Mouse (Mus musculus) thymus, postnatal 25 days (tissue): ENCODE measurements around the gene Pcbp2.

Source experiments
- DNase-seq: peaks from one replicate; pipeline ENCODE4 v3.0.0; 2022

Pcbp2 gene

DNA sequence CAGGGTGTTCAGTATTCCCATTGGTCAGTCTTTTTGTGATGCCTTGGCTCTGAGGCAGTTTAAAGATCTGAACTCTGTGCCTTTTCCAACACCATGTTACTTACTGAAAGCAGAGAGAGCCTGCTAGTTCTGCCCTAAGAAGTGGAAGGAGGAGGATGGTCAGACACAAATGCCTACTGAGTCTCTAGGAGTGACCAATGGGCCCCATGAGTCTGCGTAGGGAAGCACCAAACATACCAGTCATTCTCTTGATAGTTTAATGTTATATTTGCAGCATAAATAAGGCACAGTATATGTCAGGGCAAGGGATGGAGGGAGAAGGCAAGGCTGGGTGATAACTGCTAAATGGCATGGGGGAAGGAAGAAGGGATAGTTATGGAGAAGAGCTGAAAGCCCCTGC lies 58.1 kb downstream of the Pcbp2 start:
- DNase-seq = no peak

GRCm38 (mm10) chr15:102530566-102530965 lies 60.2 kb downstream of the Pcbp2 start:
- no peak for DNase-seq

DNA sequence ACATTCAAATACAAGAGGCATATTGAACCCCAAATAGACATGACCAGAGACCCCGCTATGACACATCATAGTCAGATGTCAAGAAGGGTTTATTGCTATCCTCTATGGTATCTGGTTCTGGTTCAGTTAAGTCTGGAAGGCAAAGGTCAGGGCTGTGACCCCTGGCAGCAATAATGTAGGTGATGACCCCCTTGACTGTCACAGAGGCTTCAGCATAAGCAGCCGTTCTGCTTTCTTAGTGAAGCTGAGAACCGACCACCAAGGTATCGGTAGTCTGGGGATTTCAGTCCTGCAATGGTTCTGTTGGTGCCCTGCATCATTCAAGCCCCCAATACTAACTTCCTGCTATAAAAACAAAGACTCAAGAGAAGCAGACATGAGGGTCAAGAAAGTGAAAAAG lies 61.2 kb downstream of the Pcbp2 start:
- no peak for DNase-seq

DNA sequence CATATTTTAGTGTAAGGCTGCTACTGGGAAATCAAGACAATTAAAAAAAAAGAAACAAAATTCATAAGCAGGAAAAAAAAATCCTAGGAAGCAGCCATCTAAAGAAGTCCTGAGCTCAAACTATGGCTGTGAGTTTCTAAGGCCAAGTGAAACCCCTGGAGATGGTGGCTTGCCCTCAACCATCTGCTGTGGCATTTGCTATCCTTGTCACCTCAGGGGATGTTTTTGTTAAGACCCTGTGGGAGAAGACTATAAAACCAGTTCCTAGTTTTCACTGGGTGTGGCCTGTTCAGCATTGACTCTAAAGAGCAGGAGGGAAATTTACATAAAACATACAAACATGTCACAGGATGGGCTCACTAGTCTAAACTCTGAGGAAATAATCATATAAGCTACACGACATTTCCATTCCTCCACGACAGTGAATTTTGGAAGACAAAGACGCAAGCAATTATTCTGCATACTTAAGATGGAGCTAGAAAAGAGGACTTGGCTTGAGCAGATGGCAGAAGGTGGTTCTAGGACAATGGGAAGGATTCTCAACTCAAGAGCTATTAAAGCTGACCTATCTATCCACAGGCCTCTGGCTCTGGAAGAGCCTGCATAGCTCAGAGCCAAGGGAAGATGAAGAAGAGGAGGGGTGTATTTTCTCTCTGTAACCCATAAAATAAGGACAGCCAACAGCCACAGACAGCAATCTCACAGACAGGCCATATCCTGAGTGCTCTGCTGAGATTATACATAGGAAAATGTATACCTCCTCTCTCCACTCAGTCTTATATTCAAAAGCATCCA lies 62.0 kb downstream of the Pcbp2 start:
- no peak for DNase-seq

- DNase-seq = no peak
Measured at GRCm38 (mm10) chr15:102533926-102534325, 63.6 kb downstream of the Pcbp2 start.

DNA sequence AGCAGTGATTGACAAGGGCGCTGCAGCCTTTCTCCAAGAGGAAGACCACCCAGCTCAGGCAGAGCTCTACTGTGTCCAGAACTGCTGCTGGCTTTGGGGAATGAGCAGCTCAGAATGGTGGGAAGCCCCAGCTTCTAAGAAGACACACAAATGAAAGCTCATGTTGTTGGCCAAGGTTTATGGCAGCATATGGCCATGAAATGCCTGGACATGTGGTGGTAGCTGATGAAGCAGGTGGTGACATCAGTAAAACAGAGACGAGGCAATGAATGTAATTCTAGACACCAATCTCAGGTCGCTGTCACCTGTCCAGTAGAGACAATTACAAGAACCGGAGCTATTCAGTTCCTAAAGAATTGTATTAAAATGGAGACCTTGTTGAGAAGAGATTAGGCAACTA lies 74.5 kb downstream of the Pcbp2 start:
- DNase-seq = no peak

DNA sequence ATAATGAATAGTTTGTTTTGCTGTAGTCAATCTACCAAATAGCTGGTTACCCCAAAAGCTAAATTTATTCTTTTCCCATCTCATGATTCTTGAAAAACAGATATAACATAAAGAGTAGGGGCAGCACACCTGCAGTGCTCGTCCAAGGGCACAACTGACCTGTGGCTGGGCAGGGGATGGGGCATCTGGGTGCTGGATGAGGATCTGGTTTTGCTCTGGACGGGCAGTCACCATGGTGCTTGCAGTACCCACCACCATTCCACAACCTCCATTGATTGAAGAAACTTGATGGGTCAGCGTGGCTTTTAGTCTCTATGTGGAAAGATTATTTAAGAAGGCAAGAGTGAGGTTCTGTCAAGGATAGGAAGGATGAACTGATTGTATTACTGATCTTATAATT lies 75.9 kb downstream of the Pcbp2 start:
- no peak for DNase-seq

DNA sequence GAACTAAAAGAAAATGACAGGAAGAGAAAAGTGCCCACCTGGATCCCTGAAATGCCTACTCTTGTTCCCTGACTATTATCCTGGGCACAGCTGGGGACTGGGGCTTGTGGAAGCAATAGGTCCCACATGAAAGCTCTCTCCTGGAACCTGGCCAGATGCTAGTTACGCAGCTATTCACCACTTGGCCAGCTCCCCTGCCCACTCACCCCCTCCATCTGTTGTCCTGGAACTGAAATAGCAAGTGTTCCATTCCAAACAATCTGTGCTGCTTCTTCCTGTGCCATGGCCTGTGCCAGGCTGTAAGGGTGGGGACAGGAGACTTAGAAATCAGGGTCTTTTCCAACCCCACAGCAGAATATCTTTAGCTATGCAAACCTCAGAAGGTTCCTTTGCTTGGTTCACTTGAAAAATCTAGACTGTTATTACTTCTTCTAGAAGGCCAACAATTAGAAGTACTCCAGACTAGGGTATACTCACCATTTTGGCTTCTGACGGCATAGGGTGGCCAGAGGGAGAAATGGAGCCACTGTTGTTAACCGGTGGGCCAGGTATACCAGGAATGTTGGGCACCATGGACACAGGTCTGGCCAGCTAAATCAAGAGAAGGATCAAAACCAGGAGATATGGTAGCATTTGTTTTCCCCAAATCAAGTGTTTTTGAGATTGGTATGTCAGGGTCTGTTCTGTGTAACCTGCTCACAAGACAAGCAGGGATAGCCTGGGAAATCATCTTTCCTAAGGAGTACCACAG lies 76.5 kb downstream of the Pcbp2 start:
- no peak for DNase-seq

DNA sequence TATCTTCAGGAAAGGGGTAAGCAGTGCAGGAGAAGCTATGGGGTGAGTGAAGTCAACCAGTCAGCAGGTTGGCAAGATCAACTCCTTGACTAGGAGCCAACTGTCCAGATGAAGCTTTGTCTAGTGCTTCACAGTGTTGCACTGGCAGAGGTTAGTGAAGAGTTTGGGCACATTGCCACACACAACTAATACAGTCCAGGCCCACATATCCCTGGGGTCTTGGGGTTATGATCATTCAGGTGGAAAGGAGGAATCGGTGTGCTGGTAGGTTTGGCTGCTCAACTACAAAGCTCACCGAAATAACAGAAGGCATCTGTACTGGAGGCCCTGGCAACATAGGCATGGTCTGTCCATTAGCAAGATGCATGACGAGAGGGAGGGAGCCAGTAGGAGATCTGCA lies 77.1 kb downstream of the Pcbp2 start:
- DNase-seq = no peak
